7 mouse cellular contexts compared by ENCODE assay signal in genomic region chr1:163403498-163404126, GRCm38 (mm10). TPM values are rescaled to one million over a fixed set of nuclear protein-coding genes. Genes with fewer than 3 reads are reported as not detected.
DNase-seq lines count a peak whose midpoint lies in the region; ATAC-seq lines count a peak whose summit lies in the region.

TSS of gene Gorab (minus strand) at chr1:163403669.

- H3K36me3 ChIP-seq in intestine, embryonic 16.5 days (ENCODE audit: control insufficient read depth, insufficient read depth, low read length): no peaks in the 10 kb centered on the region
- H3K36me3 ChIP-seq in midbrain, embryonic 11.5 days (ENCODE audit: control insufficient read depth, insufficient read depth, low read length): no peaks in the 10 kb centered on the region

- peaks cover 7% of the 10 kb centered on the region for H3K4me1 ChIP-seq in intestine, embryonic 16.5 days (ENCODE audit: control insufficient read depth, insufficient read depth, low read length)
- H3K4me1 ChIP-seq in midbrain, embryonic 11.5 days (ENCODE audit: control insufficient read depth, insufficient read depth, low read length): peaks cover 10% of the 10 kb centered on the region

- peak; percentile 93 for DNase-seq in adrenal gland, adult 8-10 months
- peak; percentile 94 for DNase-seq in embryo, embryonic 9.5 days (ENCODE audit: extremely low spot score)
- peak; percentile 85 to 93 for DNase-seq in gastrocnemius, postnatal 4 days (ENCODE audit: low spot score in 2 of 2)
- DNase-seq in left cerebral cortex, postnatal 36 days (ENCODE audit: low spot score in 2 of 2): peak; percentile 97 to 98
- peak; percentile 99 for DNase-seq in midbrain, embryonic 11.5 days (ENCODE audit: low spot score, missing footprints)
- DNase-seq in skeletal muscle tissue, adult 2 months (ENCODE audit: low read depth, low spot score): peak; percentile 89

- ATAC-seq in intestine, embryonic 16.5 days: peak; percentile 100
- ATAC-seq in midbrain, embryonic 11.5 days (ENCODE audit: low FRiP score): peak; percentile 100

- no peaks in the 10 kb centered on the region for H3K9me3 ChIP-seq in intestine, embryonic 16.5 days (ENCODE audit: control insufficient read depth, low read length)
- no peaks in the 10 kb centered on the region for H3K9me3 ChIP-seq in midbrain, embryonic 11.5 days (ENCODE audit: control insufficient read depth, low read length)

- WGBS in intestine, embryonic 16.5 days: under 1% methylated on average over 28 of the region's 28 CpGs
- under 1% methylated on average over 28 of the region's 28 CpGs for WGBS in midbrain, embryonic 11.5 days

- H3K4me2 ChIP-seq in intestine, embryonic 16.5 days (ENCODE audit: low read depth, low read length): peak within 1 kb of the TSS; percentile 79
- peak within 1 kb of the TSS; percentile 71 for H3K4me2 ChIP-seq in midbrain, embryonic 11.5 days

- peak within 1 kb of the TSS; percentile 54 for H3K27ac ChIP-seq in intestine, embryonic 16.5 days (ENCODE audit: low read length)
- H3K27ac ChIP-seq in midbrain, embryonic 11.5 days (ENCODE audit: low read depth, low read length): no peak within 1 kb of the TSS; the same call in 1 of the 2 replicates

- H3K4me3 ChIP-seq in intestine, embryonic 16.5 days (ENCODE audit: low read length): peak within 1 kb of the TSS; percentile 81
- peak within 1 kb of the TSS; percentile 74 for H3K4me3 ChIP-seq in midbrain, embryonic 11.5 days (ENCODE audit: low read depth, low read length)

- peak within 1 kb of the TSS; percentile 85 for H3K9ac ChIP-seq in intestine, embryonic 16.5 days (ENCODE audit: low read depth, low read length)
- peak within 1 kb of the TSS; percentile 80 for H3K9ac ChIP-seq in midbrain, embryonic 11.5 days (ENCODE audit: low read length)

- intact Hi-C loops in left cerebral cortex, postnatal 36 days (cut with DNase I): loop anchor here (10.0 kb wide), 2 partner anchors 249 to 371 kb away; partner anchors contain the start of gene Kifap3

- H3K27me3 ChIP-seq in intestine, embryonic 16.5 days (replicated peaks; ENCODE audit: control insufficient read depth, insufficient read depth, low read length): no peaks in the 10 kb centered on the region
- no peaks in the 10 kb centered on the region for H3K27me3 ChIP-seq in midbrain, embryonic 11.5 days (ENCODE audit: control insufficient read depth, insufficient read depth, low read length)

RNA-seq across cellular contexts. Expression of gene Gorab, which starts in this region (rescaled TPM):
- total RNA-seq in adrenal gland, adult 8-10 months (2022): 10 to 100 TPM; 10.8 to 16.5 (median 13.5) TPM
- total RNA-seq in gastrocnemius, postnatal 4 days (2021): 1 to 10 TPM; 8.1 to 8.2 TPM
- polyA plus RNA-seq in intestine, embryonic 16.5 days (2015; fragmentation: Nextera tagmentation; extraction: Ambion mirVana): 15.9 and 16.6 TPM in 2 replicates
- 10 to 100 TPM; 10.1 to 10.7 TPM for total RNA-seq in left cerebral cortex, postnatal 36 days (2021)
- 27.9 and 28.0 TPM in 2 replicates for polyA plus RNA-seq in midbrain, embryonic 11.5 days (2014; fragmentation: Nextera tagmentation; extraction: Ambion mirVana)
